Mouse (Mus musculus): ENCODE measurements around the gene Bahcc1. TPM values are rescaled to one million over a fixed set of nuclear protein-coding genes. Genes with fewer than 3 reads are reported as not detected.

Bahcc1 gene
- polyA plus RNA-seq, 1 experiment from 2014 or later: 1.3 TPM

GRCm38 (mm10) chr11:120259792-120260768, 27.3 kb downstream of the Bahcc1 start:
- no peak overlapping the region for H3K27ac ChIP-seq
- H3K9ac ChIP-seq: no peak overlapping the region
- H3K36me3 ChIP-seq: no peaks in the 10 kb centered on the region
- no peaks in the 10 kb centered on the region for H3K9me3 ChIP-seq (replicated peaks)
- H3K4me3 ChIP-seq (replicated peaks): no peak overlapping the region
- no peak for DNase-seq
- no peak for ATAC-seq (ENCODE audit: low read depth)
- peaks cover 46% of the 10 kb centered on the region for H3K4me1 ChIP-seq (replicated peaks)
- no peaks in the 10 kb centered on the region for H3K27me3 ChIP-seq
- WGBS (ENCODE audit: insufficient replicate concordance): 69% methylated on average over 25 of the region's 25 CpGs
- H3K4me2 ChIP-seq: no peak overlapping the region

- H3K9ac ChIP-seq: no peak overlapping the region
- no peak overlapping the region for H3K27ac ChIP-seq
- H3K9me3 ChIP-seq (replicated peaks): no peaks in the 10 kb centered on the region
- no peaks in the 10 kb centered on the region for H3K36me3 ChIP-seq
- DNase-seq (no peak), ATAC-seq (ENCODE audit: low read depth) (no peak)
- H3K4me2 ChIP-seq: no peak overlapping the region
- 70% methylated on average over 6 of the region's 6 CpGs for WGBS (ENCODE audit: insufficient replicate concordance)
- no peak overlapping the region for H3K4me3 ChIP-seq (replicated peaks)
- no peaks in the 10 kb centered on the region for H3K27me3 ChIP-seq
- peaks cover 42% of the 10 kb centered on the region for H3K4me1 ChIP-seq (replicated peaks)
Measured at GRCm38 (mm10) chr11:120260769-120261150, 28.0 kb downstream of the Bahcc1 start.

GRCm38 (mm10) chr11:120261416-120262355, 28.9 kb downstream of the Bahcc1 start:
- no peak overlapping the region for H3K4me3 ChIP-seq (replicated peaks)
- no peaks in the 10 kb centered on the region for H3K9me3 ChIP-seq (replicated peaks)
- no peaks in the 10 kb centered on the region for H3K36me3 ChIP-seq
- 63% methylated on average over 20 of the region's 20 CpGs for WGBS (ENCODE audit: insufficient replicate concordance)
- no peak overlapping the region for H3K9ac ChIP-seq
- peaks cover 37% of the 10 kb centered on the region for H3K4me1 ChIP-seq (replicated peaks)
- DNase-seq: no peak
- H3K27me3 ChIP-seq: no peaks in the 10 kb centered on the region
- 0 out of 2 replicates have a peak, but pooled peaks have one; percentile 6 for ATAC-seq (ENCODE audit: low read depth)
- no peak overlapping the region for H3K27ac ChIP-seq
- H3K4me2 ChIP-seq: no peak overlapping the region

GRCm38 (mm10) chr11:120262356-120262901, 29.7 kb downstream of the Bahcc1 start:
- H3K36me3 ChIP-seq: no peaks in the 10 kb centered on the region
- peak; percentile 45 for DNase-seq
- no peaks in the 10 kb centered on the region for H3K9me3 ChIP-seq (replicated peaks)
- ATAC-seq (ENCODE audit: low read depth): peak; percentile 19
- WGBS (ENCODE audit: insufficient replicate concordance): 32% methylated on average over 8 of the region's 8 CpGs
- H3K27me3 ChIP-seq: no peaks in the 10 kb centered on the region
- H3K27ac ChIP-seq: no peak overlapping the region
- no peak overlapping the region for H3K9ac ChIP-seq
- H3K4me2 ChIP-seq: no peak overlapping the region
- H3K4me3 ChIP-seq (replicated peaks): no peak overlapping the region
- peaks cover 31% of the 10 kb centered on the region for H3K4me1 ChIP-seq (replicated peaks)

GRCm38 (mm10) chr11:120263176-120263575, 30.4 kb downstream of the Bahcc1 start:
- no peak overlapping the region for H3K27ac ChIP-seq
- 72% methylated on average over 3 of the region's 3 CpGs for WGBS (ENCODE audit: insufficient replicate concordance)
- ATAC-seq (ENCODE audit: low read depth) (no peak), DNase-seq (no peak)
- no peaks in the 10 kb centered on the region for H3K36me3 ChIP-seq
- H3K4me1 ChIP-seq (replicated peaks): peaks cover 32% of the 10 kb centered on the region
- no peaks in the 10 kb centered on the region for H3K27me3 ChIP-seq
- no peak overlapping the region for H3K4me3 ChIP-seq (replicated peaks)
- H3K9me3 ChIP-seq (replicated peaks): no peaks in the 10 kb centered on the region
- H3K4me2 ChIP-seq: no peak overlapping the region
- no peak overlapping the region for H3K9ac ChIP-seq

- no peak overlapping the region for H3K4me3 ChIP-seq (replicated peaks)
- H3K4me1 ChIP-seq (replicated peaks): peaks cover 38% of the 10 kb centered on the region
- no peaks in the 10 kb centered on the region for H3K9me3 ChIP-seq (replicated peaks)
- ATAC-seq (ENCODE audit: low read depth): no peak
- DNase-seq: no peak
- no peaks in the 10 kb centered on the region for H3K27me3 ChIP-seq
- 78% methylated on average over 6 of the region's 6 CpGs for WGBS (ENCODE audit: insufficient replicate concordance)
- no peak overlapping the region for H3K9ac ChIP-seq
- no peak overlapping the region for H3K4me2 ChIP-seq
- H3K27ac ChIP-seq: no peak overlapping the region
- H3K36me3 ChIP-seq: no peaks in the 10 kb centered on the region
Measured at GRCm38 (mm10) chr11:120264008-120264407, 31.3 kb downstream of the Bahcc1 start.

- DNase-seq (no peak), ATAC-seq (ENCODE audit: low read depth) (no peak)
- no peak overlapping the region for H3K27ac ChIP-seq
- no peaks in the 10 kb centered on the region for H3K27me3 ChIP-seq
- H3K4me3 ChIP-seq (replicated peaks): no peak overlapping the region
- WGBS (ENCODE audit: insufficient replicate concordance): 70% methylated on average over 5 of the region's 5 CpGs
- 0 out of 2 replicates have a peak overlapping the region, but pooled peaks have one; percentile 13 for H3K9ac ChIP-seq
- no peaks in the 10 kb centered on the region for H3K36me3 ChIP-seq
- H3K4me1 ChIP-seq (replicated peaks): peaks cover 48% of the 10 kb centered on the region
- H3K4me2 ChIP-seq: no peak overlapping the region
- H3K9me3 ChIP-seq (replicated peaks): no peaks in the 10 kb centered on the region
Measured at GRCm38 (mm10) chr11:120265458-120265857, 32.7 kb downstream of the Bahcc1 start.

- H3K4me3 ChIP-seq (replicated peaks): no peak overlapping the region
- ATAC-seq (ENCODE audit: low read depth): no peak
- no peak overlapping the region for H3K9ac ChIP-seq
- no peaks in the 10 kb centered on the region for H3K9me3 ChIP-seq (replicated peaks)
- peaks cover 2% of the 10 kb centered on the region; the same call in 1 of the 2 replicates for H3K36me3 ChIP-seq
- peaks cover 41% of the 10 kb centered on the region for H3K4me1 ChIP-seq (replicated peaks)
- no peak overlapping the region for H3K27ac ChIP-seq
- H3K27me3 ChIP-seq: no peaks in the 10 kb centered on the region
- H3K4me2 ChIP-seq: no peak overlapping the region
- WGBS (ENCODE audit: insufficient replicate concordance): 84% methylated on average over 14 of the region's 14 CpGs
- no peak for DNase-seq
Measured at GRCm38 (mm10) chr11:120266259-120266758, 33.6 kb downstream of the Bahcc1 start.

- Histone ChIP-seq H3K36me3 (peaks cover 11% of the 10 kb centered on the region), H3K9me3 (replicated peaks) (no peaks in the 10 kb centered on the region), H3K9ac (no peak overlapping the region), H3K4me3 (replicated peaks) (no peak overlapping the region), H3K4me2 (no peak overlapping the region), H3K27me3 (no peaks in the 10 kb centered on the region), H3K27ac (no peak overlapping the region), H3K4me1 (replicated peaks) (peaks cover 32% of the 10 kb centered on the region)
- 60% methylated on average over 2 of the region's 2 CpGs for WGBS (ENCODE audit: insufficient replicate concordance)
- no peak for ATAC-seq (ENCODE audit: low read depth)
- DNase-seq: no peak
Measured at GRCm38 (mm10) chr11:120267274-120267673, 34.5 kb downstream of the Bahcc1 start.

- H3K9me3 ChIP-seq (replicated peaks): no peaks in the 10 kb centered on the region
- ATAC-seq (ENCODE audit: low read depth) (no peak), DNase-seq (no peak)
- H3K4me1 ChIP-seq (replicated peaks): peaks cover 29% of the 10 kb centered on the region
- no peak overlapping the region for H3K4me3 ChIP-seq (replicated peaks)
- WGBS (ENCODE audit: insufficient replicate concordance): 78% methylated on average over 3 of the region's 3 CpGs
- no peaks in the 10 kb centered on the region for H3K27me3 ChIP-seq
- H3K27ac ChIP-seq: no peak overlapping the region
- H3K9ac ChIP-seq: no peak overlapping the region
- peaks cover 15% of the 10 kb centered on the region for H3K36me3 ChIP-seq
- no peak overlapping the region for H3K4me2 ChIP-seq
Measured at GRCm38 (mm10) chr11:120267676-120268075, 34.9 kb downstream of the Bahcc1 start.

Data from liver, embryonic 13.5 days (tissue).